Mouse (Mus musculus) layer of hippocampus, adult 9-10 months (tissue): ENCODE measurements around the gene Obp2a.
"Not testable (repeated sequence)": the region's sequence is repeated elsewhere in the genome, so short reads cannot be mapped to it uniquely, and the experiment has no call there.

Experiments
- DNase-seq: peaks from one replicate; pipeline ENCODE4 v3.0.0; 2022; ENCODE audit warnings: low spot score

The Obp2a gene

GRCm38 (mm10) chr2:25699743-25700142 lies at the start of gene Obp2a:
Gene Obp2a, plus strand, starts transcription at chr2:25700043.
- not testable (repeated sequence) for DNase-seq

- no peak for DNase-seq
These were observed 46.9 kb upstream of the Obp2a start, which contains the start of gene Lcn8 for GRCm38 (mm10) chr2:25652902-25653301. Gene Lcn8, plus strand, starts transcription at chr2:25653120.

GRCm38 (mm10) chr2:25654502-25654901 lies 45.3 kb upstream of the Obp2a start:
- no peak for DNase-seq

- DNase-seq, result no peak
These were observed 43.2 kb upstream of the Obp2a start for GRCm38 (mm10) chr2:25656691-25657090.

GRCm38 (mm10) chr2:25657246-25657645 lies 42.6 kb upstream of the Obp2a start:
- DNase-seq, result no peak

GRCm38 (mm10) chr2:25657652-25658051 lies 42.2 kb upstream of the Obp2a start, which contains the start of gene Lcn5:
Gene Lcn5, plus strand, starts transcription at chr2:25657952.
- no peak for DNase-seq

- DNase-seq, result no peak
These were observed 39.6 kb upstream of the Obp2a start for GRCm38 (mm10) chr2:25660279-25660678.

- DNase-seq, result no peak
These were observed 38.4 kb upstream of the Obp2a start for GRCm38 (mm10) chr2:25661245-25661970.

GRCm38 (mm10) chr2:25663511-25663910 lies 36.3 kb upstream of the Obp2a start:
- DNase-seq, result peak; percentile 15

GRCm38 (mm10) chr2:25664125-25664524 lies 35.7 kb upstream of the Obp2a start:
- no peak for DNase-seq

GRCm38 (mm10) chr2:25666516-25666915 lies 33.3 kb upstream of the Obp2a start:
- no peak for DNase-seq

GRCm38 (mm10) chr2:25676486-25676885 lies 23.4 kb upstream of the Obp2a start, which contains the start of gene Lcn6:
Gene Lcn6, plus strand, starts transcription at chr2:25676786.
- no peak for DNase-seq

- DNase-seq, result no peak
These were observed 20.3 kb upstream of the Obp2a start for GRCm38 (mm10) chr2:25679559-25679958.

GRCm38 (mm10) chr2:25682426-25682825 lies 17.4 kb upstream of the Obp2a start, which contains the start of gene Lcn10:
Gene Lcn10, plus strand, starts transcription at chr2:25682726.
- DNase-seq, result no peak

- DNase-seq, result no peak
These were observed 12.9 kb upstream of the Obp2a start for GRCm38 (mm10) chr2:25686941-25687340.

GRCm38 (mm10) chr2:25694605-25695004 lies 5.2 kb upstream of the Obp2a start:
- no peak for DNase-seq

- no peak for DNase-seq
These were observed 2.9 kb upstream of the Obp2a start for GRCm38 (mm10) chr2:25696951-25697350.

GRCm38 (mm10) chr2:25698696-25699095 lies 1.1 kb upstream of the Obp2a start:
- DNase-seq, result no peak

GRCm38 (mm10) chr2:25701001-25701400 lies 1.2 kb downstream of the Obp2a start:
- DNase-seq, result no peak

GRCm38 (mm10) chr2:25703706-25704105 lies 3.9 kb downstream of the Obp2a start:
- no peak for DNase-seq

- peak; percentile 65 for DNase-seq
These were observed 7.0 kb downstream of the Obp2a start, which contains the start of gene Bmyc for GRCm38 (mm10) chr2:25706643-25707481. Gene Bmyc, plus strand, starts transcription at chr2:25706739.

- peak; percentile 16 for DNase-seq
These were observed 8.3 kb downstream of the Obp2a start for GRCm38 (mm10) chr2:25708121-25708520.

- not testable (repeated sequence) for DNase-seq
These were observed 9.2 kb downstream of the Obp2a start for GRCm38 (mm10) chr2:25709056-25709455.
